Comparison of ENCODE assay signal across 8 mouse cellular contexts in genomic region chr14:55114759-55115701, GRCm38 (mm10). TPM values are rescaled to one million over a fixed set of nuclear protein-coding genes. Genes with fewer than 3 reads are reported as not detected.
DNase-seq lines count a peak whose midpoint lies in the region; ATAC-seq and TF ChIP-seq lines count a peak whose summit lies in the region.

No protein-coding gene starts in this region.

- no peak for TF ChIP-seq POLR2A in ES-Bruce4 (IDR thresholded peaks at IDR 0.05; ENCODE audit: insufficient read depth, low read length)

- H3K9ac ChIP-seq in ES-Bruce4 (ENCODE audit: low read depth, poor library complexity, severe bottlenecking): peak overlapping the region; percentile 62
- H3K9ac ChIP-seq in heart, embryonic 15.5 days: peak overlapping the region; percentile 56
- peak overlapping the region; percentile 50 for H3K9ac ChIP-seq in kidney, postnatal 0 days (ENCODE audit: low read depth, low read length)
- peak overlapping the region; percentile 60 for H3K9ac ChIP-seq in lung, embryonic 16.5 days (ENCODE audit: low read length)

- TF ChIP-seq EP300 in ES-Bruce4 (IDR thresholded peaks at IDR 0.05; ENCODE audit: insufficient read depth, low read depth, low read length): no peak

- peak; percentile 64 for DNase-seq in R1 (ENCODE audit: low read depth, low spot score)
- DNase-seq in embryo, embryonic 9.5 days (ENCODE audit: extremely low spot score): peak; percentile 58
- DNase-seq in kidney, postnatal 0 days (ENCODE audit: low spot score): peak; percentile 68
- DNase-seq in retina, embryonic 14.5 days (ENCODE audit: low spot score): peak; percentile 70
- DNase-seq in spleen, postnatal 10 days (ENCODE audit: low spot score in 2 of 2): no peak

- TF ChIP-seq CTCF in ES-Bruce4 (IDR thresholded peaks at IDR 0.05; ENCODE audit: low read depth, low read length): no peak
- TF ChIP-seq CTCF in kidney, postnatal 0 days (IDR thresholded peaks at IDR 0.05; ENCODE audit: low read depth): peak; percentile 21; the same call in 1 of the 2 replicates

- under 1% methylated on average over 72 of the region's 78 CpGs for WGBS in heart, embryonic 15.5 days
- under 1% methylated on average over 75 of the region's 78 CpGs for WGBS in kidney, postnatal 0 days
- WGBS in lung, embryonic 16.5 days: 1% methylated on average over 69 of the region's 78 CpGs

- no peaks in the 10 kb centered on the region for H3K27me3 ChIP-seq in ES-Bruce4 (ENCODE audit: control insufficient read depth, insufficient read depth, low read length, poor library complexity, severe bottlenecking)
- H3K27me3 ChIP-seq in heart, embryonic 15.5 days: peaks cover 77% of the 10 kb centered on the region
- peaks cover 27% of the 10 kb centered on the region for H3K27me3 ChIP-seq in kidney, postnatal 0 days (ENCODE audit: insufficient read depth, low read length)
- peaks cover 60% of the 10 kb centered on the region for H3K27me3 ChIP-seq in lung, embryonic 16.5 days (ENCODE audit: control insufficient read depth, insufficient read depth, low read depth, low read length)

- H3K4me1 ChIP-seq in ES-Bruce4 (ENCODE audit: control insufficient read depth, insufficient read depth, low read length): no peaks in the 10 kb centered on the region
- peaks cover 32% of the 10 kb centered on the region for H3K4me1 ChIP-seq in heart, embryonic 15.5 days (replicated peaks)
- H3K4me1 ChIP-seq in kidney, postnatal 0 days (replicated peaks; ENCODE audit: insufficient read depth, low read length): peaks cover 13% of the 10 kb centered on the region; the same call in 1 of the 2 replicates
- peaks cover 24% of the 10 kb centered on the region for H3K4me1 ChIP-seq in lung, embryonic 16.5 days (replicated peaks; ENCODE audit: control insufficient read depth, insufficient read depth, low read length)

- peak overlapping the region; percentile 99 for H3K4me2 ChIP-seq in heart, embryonic 15.5 days
- H3K4me2 ChIP-seq in kidney, postnatal 0 days (ENCODE audit: low read length): peak overlapping the region; percentile 99
- H3K4me2 ChIP-seq in lung, embryonic 16.5 days (ENCODE audit: low read depth, low read length): peak overlapping the region; percentile 88

- no peaks in the 10 kb centered on the region for H3K36me3 ChIP-seq in ES-Bruce4 (ENCODE audit: control insufficient read depth, insufficient read depth, low read length, poor library complexity, severe bottlenecking)
- H3K36me3 ChIP-seq in heart, embryonic 15.5 days: no peaks in the 10 kb centered on the region
- no peaks in the 10 kb centered on the region for H3K36me3 ChIP-seq in kidney, postnatal 0 days (ENCODE audit: insufficient read depth, low read length)
- no peaks in the 10 kb centered on the region for H3K36me3 ChIP-seq in lung, embryonic 16.5 days (ENCODE audit: control insufficient read depth, insufficient read depth, low read length)

- no peak overlapping the region for H3K27ac ChIP-seq in ES-Bruce4 (ENCODE audit: insufficient read depth, low read length)
- no peak overlapping the region for H3K27ac ChIP-seq in heart, embryonic 15.5 days
- H3K27ac ChIP-seq in kidney, postnatal 0 days: no peak overlapping the region
- H3K27ac ChIP-seq in lung, embryonic 16.5 days (ENCODE audit: low read length): no peak overlapping the region

- peak overlapping the region; percentile 72 for H3K4me3 ChIP-seq in ES-Bruce4 (ENCODE audit: low read depth, low read length)
- peak overlapping the region; percentile 63 for H3K4me3 ChIP-seq in heart, embryonic 15.5 days
- H3K4me3 ChIP-seq in kidney, postnatal 0 days (replicated peaks; ENCODE audit: low read depth, low read length): peak overlapping the region; percentile 54
- peak overlapping the region; percentile 58 for H3K4me3 ChIP-seq in lung, embryonic 16.5 days (ENCODE audit: low read length)

- ATAC-seq in heart, embryonic 15.5 days (replicated peaks; ENCODE audit: insufficient number of reproducible peaks, insufficient read depth, low FRiP score, low read depth): peak; percentile 44; the same call in 1 of the 2 replicates
- ATAC-seq in kidney, postnatal 0 days (replicated peaks; ENCODE audit: low FRiP score, low read depth): peak; percentile 65
- peak; percentile 70 for ATAC-seq in lung, embryonic 16.5 days (ENCODE audit: low read depth)

- H3K9me3 ChIP-seq in ES-Bruce4 (replicated peaks; ENCODE audit: control insufficient read depth, insufficient read depth, low read length, poor library complexity, severe bottlenecking): no peaks in the 10 kb centered on the region
- H3K9me3 ChIP-seq in heart, embryonic 15.5 days (replicated peaks): no peaks in the 10 kb centered on the region
- no peaks in the 10 kb centered on the region for H3K9me3 ChIP-seq in kidney, postnatal 0 days (replicated peaks; ENCODE audit: low read length)
- no peaks in the 10 kb centered on the region for H3K9me3 ChIP-seq in lung, embryonic 16.5 days (ENCODE audit: control insufficient read depth, low read length)

RNA-seq across cellular contexts. Expression of gene Jph4, which starts 1.7 kb away (rescaled TPM):
- 3.6 and 4.7 TPM in 2 replicates for polyA plus RNA-seq in ES-Bruce4 (2011; ENCODE audit: insufficient read depth, insufficient read length, low read depth, missing spikeins)
- 0.24 and 0.55 TPM in 2 replicates for polyA plus RNA-seq in heart, embryonic 15.5 days (2015; fragmentation: Nextera tagmentation; extraction: Ambion mirVana)
- 0.30 and 0.34 TPM in 2 replicates for polyA plus RNA-seq in kidney, postnatal 0 days (2015; fragmentation: Nextera tagmentation; extraction: Ambion mirVana)
- 0.18 and 0.40 TPM in 2 replicates for polyA plus RNA-seq in lung, embryonic 16.5 days (2015; fragmentation: Nextera tagmentation; extraction: Ambion mirVana)

RNA-seq across cellular contexts. Expression of gene Ap1g2, which starts 8.6 kb away (rescaled TPM):
- polyA plus RNA-seq in ES-Bruce4 (2011; ENCODE audit: insufficient read depth, insufficient read length, low read depth, missing spikeins): 20.6 and 23.9 TPM in 2 replicates
- 8.5 and 12.6 TPM in 2 replicates for polyA plus RNA-seq in heart, embryonic 15.5 days (2015; fragmentation: Nextera tagmentation; extraction: Ambion mirVana)
- polyA plus RNA-seq in kidney, postnatal 0 days (2015; fragmentation: Nextera tagmentation; extraction: Ambion mirVana): 15.8 and 16.8 TPM in 2 replicates
- 19.7 and 23.2 TPM in 2 replicates for polyA plus RNA-seq in lung, embryonic 16.5 days (2015; fragmentation: Nextera tagmentation; extraction: Ambion mirVana)

RNA-seq across cellular contexts. Expression of gene Thtpa, which starts 20.4 kb away (rescaled TPM):
- 6.9 and 8.6 TPM in 2 replicates for polyA plus RNA-seq in ES-Bruce4 (2011; ENCODE audit: insufficient read depth, insufficient read length, low read depth, missing spikeins)
- 13.2 and 15.6 TPM in 2 replicates for polyA plus RNA-seq in heart, embryonic 15.5 days (2015; fragmentation: Nextera tagmentation; extraction: Ambion mirVana)
- 20.8 and 21.6 TPM in 2 replicates for polyA plus RNA-seq in kidney, postnatal 0 days (2015; fragmentation: Nextera tagmentation; extraction: Ambion mirVana)
- polyA plus RNA-seq in lung, embryonic 16.5 days (2015; fragmentation: Nextera tagmentation; extraction: Ambion mirVana): 21.0 and 21.1 TPM in 2 replicates

RNA-seq across cellular contexts. Expression of gene Zfhx2, which starts 22.9 kb away (rescaled TPM):
- polyA plus RNA-seq in ES-Bruce4 (2011; ENCODE audit: insufficient read depth, insufficient read length, low read depth, missing spikeins): 18.1 and 24.6 TPM in 2 replicates
- 2.6 and 3.6 TPM in 2 replicates for polyA plus RNA-seq in heart, embryonic 15.5 days (2015; fragmentation: Nextera tagmentation; extraction: Ambion mirVana)
- polyA plus RNA-seq in kidney, postnatal 0 days (2015; fragmentation: Nextera tagmentation; extraction: Ambion mirVana): 2.0 and 2.4 TPM in 2 replicates
- polyA plus RNA-seq in lung, embryonic 16.5 days (2015; fragmentation: Nextera tagmentation; extraction: Ambion mirVana): 3.8 and 4.3 TPM in 2 replicates

Comparison
In these comparisons a context has a peak if more than half of its experiments do, and no peak if none do; other contexts are left out.
1. DNase-seq: peak in R1 (single experiment), embryo, embryonic 9.5 days (single experiment), kidney, postnatal 0 days (single experiment) and retina, embryonic 14.5 days (single experiment); none in spleen, postnatal 10 days (0 of 2).
2. Peak in every context shown above with its lines, with median percentiles within 50 percentile points of each other: H3K4me3 ChIP-seq, H3K9ac ChIP-seq, ATAC-seq and H3K4me2 ChIP-seq.